Mouse (Mus musculus): Measurements from ENCODE around the gene Olfr639. TPM values are rescaled to one million over a fixed set of nuclear protein-coding genes. Genes with fewer than 3 reads are reported as not detected.

Gene Olfr639
- total RNA-seq (2021) (under 1 TPM in 1 of 2 experiments, not detected in 1; 0.02 TPM), polyA plus RNA-seq (2012; rRNA removed) (not detected in 2 replicates)
- long read RNA-seq = 0 reads

DNA sequence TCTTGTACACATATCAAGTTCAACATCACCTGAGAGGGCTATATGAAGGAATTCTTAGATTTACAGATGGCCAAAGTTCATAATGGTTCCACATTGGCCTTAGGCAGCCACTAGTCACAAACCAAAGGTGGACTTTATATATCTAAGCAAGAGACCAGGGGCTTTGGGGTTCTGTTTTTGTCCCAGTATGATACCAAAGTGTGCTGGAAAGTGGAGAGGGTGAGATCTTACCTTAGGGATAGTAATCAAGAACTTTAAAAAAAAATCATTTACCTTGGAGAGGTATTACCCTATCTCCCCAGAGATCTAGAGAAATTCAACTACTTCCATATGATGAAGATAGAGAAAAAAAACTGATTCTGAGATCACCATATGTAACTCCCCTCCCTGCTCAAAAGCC lies at the start of gene Olfr639:
TSS of gene Olfr639 (minus strand) at position 101 of the 400 bp plus-strand sequence.
- intact Hi-C loops (cut with DNase I) = no loop called here
- H3K4me3 ChIP-seq = no peak within 1 kb of the TSS
- DNase-seq = no peak
- no peaks in the 10 kb centered on the region for H3K36me3 ChIP-seq (ENCODE audit: control insufficient read depth, insufficient read depth, low read length)
- H3K27me3 ChIP-seq (ENCODE audit: control insufficient read depth, insufficient read depth, low read length) = no peaks in the 10 kb centered on the region
- no peaks in the 10 kb centered on the region for H3K79me2 ChIP-seq (replicated peaks; ENCODE audit: control insufficient read depth, insufficient read depth, low read length)
- no peak within 1 kb of the TSS for H3K9ac ChIP-seq (ENCODE audit: low read depth, low read length)
- no peaks in the 10 kb centered on the region for H3K4me1 ChIP-seq (ENCODE audit: control insufficient read depth, insufficient read depth, low read length)
- H3K27ac ChIP-seq = no peak within 1 kb of the TSS
- TF ChIP-seq EP300 (IDR thresholded peaks at IDR 0.05; ENCODE audit: insufficient read depth, low read depth, low read length) (no peak), CTCF (IDR thresholded peaks at IDR 0.05) (no peak), POLR2A (IDR thresholded peaks at IDR 0.05; ENCODE audit: insufficient read depth, low read depth, low read length) (no peak)

DNA sequence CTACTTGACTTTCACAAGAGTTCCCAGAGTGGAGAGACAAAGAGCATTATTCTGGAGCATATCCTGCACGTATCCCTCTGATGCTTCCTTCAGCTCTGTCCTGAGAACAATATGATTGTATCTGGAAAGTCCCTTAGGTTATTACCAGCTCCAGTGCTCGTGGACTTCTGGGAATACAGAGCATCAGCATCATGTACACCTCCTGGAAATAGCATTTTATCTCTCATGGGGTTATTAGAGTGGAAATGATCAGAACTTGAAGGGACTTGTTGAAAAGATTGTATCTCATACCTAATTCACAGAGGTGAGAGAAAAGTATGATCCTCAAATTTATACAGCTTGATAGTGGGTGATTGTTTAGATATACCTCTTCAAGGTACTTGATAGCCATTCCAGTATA lies 44.2 kb upstream of the Olfr639 start, which contains the start of gene 4930516K23Rik:
TSS of gene 4930516K23Rik (minus strand) at position 101 of the 400 bp plus-strand sequence.
- no peak for TF ChIP-seq POLR2A (IDR thresholded peaks at IDR 0.05; ENCODE audit: insufficient read depth, low read depth, low read length)
- TF ChIP-seq CTCF (IDR thresholded peaks at IDR 0.05) = no peak
- H3K36me3 ChIP-seq (ENCODE audit: control insufficient read depth, insufficient read depth, low read length) = no peaks in the 10 kb centered on the region
- WGBS = 36% methylated on average over 2 of the region's 2 CpGs
- intact Hi-C loops (cut with DNase I) = no loop called here
- no peak for DNase-seq
- no peak within 1 kb of the TSS for H3K9ac ChIP-seq (ENCODE audit: low read depth, low read length)
- no peaks in the 10 kb centered on the region for H3K27me3 ChIP-seq (ENCODE audit: control insufficient read depth, insufficient read depth, low read length)
- H3K27ac ChIP-seq = no peak within 1 kb of the TSS
- H3K4me1 ChIP-seq (ENCODE audit: control insufficient read depth, insufficient read depth, low read length) = no peaks in the 10 kb centered on the region
- no peaks in the 10 kb centered on the region for H3K79me2 ChIP-seq (replicated peaks; ENCODE audit: control insufficient read depth, insufficient read depth, low read length)
- H3K4me3 ChIP-seq = no peak within 1 kb of the TSS

DNA sequence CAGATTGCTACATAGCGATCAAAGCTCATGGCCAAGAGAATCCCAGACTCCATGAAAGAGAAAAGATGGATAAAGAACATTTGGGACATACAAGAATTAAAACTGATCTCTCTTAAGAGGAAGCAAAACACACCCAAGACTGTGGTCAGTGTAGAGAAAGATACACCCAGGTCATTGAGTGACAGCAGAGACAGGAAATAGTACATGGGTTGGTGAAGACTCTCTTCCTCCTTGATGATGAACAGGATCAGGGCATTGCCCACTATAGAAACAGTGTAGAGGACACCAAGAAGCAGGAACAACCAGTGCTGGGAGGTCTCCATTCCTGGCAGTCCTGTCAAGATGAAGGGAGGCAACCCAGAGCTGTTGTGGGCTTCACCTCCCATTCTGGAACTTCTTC lies 42.1 kb upstream of the Olfr639 start:
- 89% methylated on average over 1 of the region's 1 CpGs for WGBS
- Histone ChIP-seq H3K4me3 (no peak overlapping the region), H3K27ac (no peak overlapping the region), H3K4me1 (ENCODE audit: control insufficient read depth, insufficient read depth, low read length) (no peaks in the 10 kb centered on the region), H3K27me3 (ENCODE audit: control insufficient read depth, insufficient read depth, low read length) (no peaks in the 10 kb centered on the region), H3K79me2 (replicated peaks; ENCODE audit: control insufficient read depth, insufficient read depth, low read length) (no peaks in the 10 kb centered on the region), H3K9ac (ENCODE audit: low read depth, low read length) (no peak overlapping the region), H3K36me3 (ENCODE audit: control insufficient read depth, insufficient read depth, low read length) (no peaks in the 10 kb centered on the region)
- intact Hi-C loops (cut with DNase I) = no loop called here
- DNase-seq = no peak
- TF ChIP-seq EP300 (IDR thresholded peaks at IDR 0.05; ENCODE audit: insufficient read depth, low read depth, low read length) = no peak
- TF ChIP-seq POLR2A (IDR thresholded peaks at IDR 0.05; ENCODE audit: insufficient read depth, low read depth, low read length) = no peak
- TF ChIP-seq CTCF (IDR thresholded peaks at IDR 0.05) = no peak

DNA sequence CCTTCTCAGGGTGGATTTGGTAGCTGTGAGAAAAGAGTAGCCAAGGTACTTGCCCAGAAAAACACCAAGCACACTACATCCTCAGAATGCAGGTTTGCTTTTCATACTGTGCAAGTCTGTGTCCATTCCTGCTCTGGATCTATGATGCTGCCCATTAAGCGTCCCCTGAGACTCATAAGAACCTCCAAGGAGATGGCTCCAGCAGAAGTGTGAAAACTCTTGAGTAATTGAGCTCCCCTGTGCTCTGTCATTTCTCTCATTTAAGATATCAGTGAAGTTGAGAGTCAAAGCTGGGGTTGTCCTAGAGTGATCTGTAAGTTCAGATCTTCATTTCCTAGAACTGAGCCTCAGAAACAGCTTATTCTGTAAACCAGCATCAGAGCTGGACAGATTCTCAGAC lies 35.5 kb upstream of the Olfr639 start, which contains the start of gene Olfr642:
TSS of gene Olfr642 (minus strand) at position 101 of the 400 bp plus-strand sequence.
- intact Hi-C loops (cut with DNase I) = no loop called here

DNA sequence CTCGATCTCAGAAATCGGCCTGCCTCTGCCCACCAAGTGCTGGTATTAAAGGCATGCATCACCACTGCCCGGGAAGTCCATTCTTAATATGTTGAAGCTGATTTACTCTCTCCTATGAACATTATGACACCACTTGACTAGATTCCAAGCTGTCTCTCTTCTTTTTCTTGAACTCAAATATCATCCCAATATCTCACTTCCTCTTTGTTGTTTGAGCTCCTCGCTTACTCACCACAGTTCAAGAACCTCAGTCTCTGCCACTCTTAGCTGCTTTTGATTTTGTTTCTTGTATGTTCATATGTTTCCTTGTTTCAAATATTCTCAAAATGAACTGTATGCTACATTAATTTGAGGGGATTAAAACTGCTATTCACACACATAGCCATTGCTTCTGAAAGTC lies 33.6 kb upstream of the Olfr639 start:
- no peak for DNase-seq
- Histone ChIP-seq H3K36me3 (ENCODE audit: control insufficient read depth, insufficient read depth, low read length) (no peaks in the 10 kb centered on the region), H3K4me3 (no peak overlapping the region), H3K27me3 (ENCODE audit: control insufficient read depth, insufficient read depth, low read length) (no peaks in the 10 kb centered on the region), H3K4me1 (ENCODE audit: control insufficient read depth, insufficient read depth, low read length) (no peaks in the 10 kb centered on the region), H3K9ac (ENCODE audit: low read depth, low read length) (no peak overlapping the region), H3K79me2 (replicated peaks; ENCODE audit: control insufficient read depth, insufficient read depth, low read length) (no peaks in the 10 kb centered on the region), H3K27ac (no peak overlapping the region)
- TF ChIP-seq EP300 (IDR thresholded peaks at IDR 0.05; ENCODE audit: insufficient read depth, low read depth, low read length) = no peak
- intact Hi-C loops (cut with DNase I) = no loop called here
- WGBS = 74% methylated on average over 4 of the region's 4 CpGs

More for the DNA sequence above, 35.5 kb upstream of the Olfr639 start, which contains the start of gene Olfr642:
- Histone ChIP-seq H3K36me3 (ENCODE audit: control insufficient read depth, insufficient read depth, low read length) (no peaks in the 10 kb centered on the region), H3K9ac (ENCODE audit: low read depth, low read length) (no peak within 1 kb of the TSS), H3K79me2 (replicated peaks; ENCODE audit: control insufficient read depth, insufficient read depth, low read length) (no peaks in the 10 kb centered on the region), H3K27ac (no peak within 1 kb of the TSS), H3K27me3 (ENCODE audit: control insufficient read depth, insufficient read depth, low read length) (no peaks in the 10 kb centered on the region), H3K4me1 (ENCODE audit: control insufficient read depth, insufficient read depth, low read length) (no peaks in the 10 kb centered on the region), H3K4me3 (no peak within 1 kb of the TSS)
- 55% methylated on average over 1 of the region's 1 CpGs for WGBS
- no peak for TF ChIP-seq EP300 (IDR thresholded peaks at IDR 0.05; ENCODE audit: insufficient read depth, low read depth, low read length)
- no peak for TF ChIP-seq CTCF (IDR thresholded peaks at IDR 0.05)
- no peak for TF ChIP-seq POLR2A (IDR thresholded peaks at IDR 0.05; ENCODE audit: insufficient read depth, low read depth, low read length)
- DNase-seq = no peak

DNA sequence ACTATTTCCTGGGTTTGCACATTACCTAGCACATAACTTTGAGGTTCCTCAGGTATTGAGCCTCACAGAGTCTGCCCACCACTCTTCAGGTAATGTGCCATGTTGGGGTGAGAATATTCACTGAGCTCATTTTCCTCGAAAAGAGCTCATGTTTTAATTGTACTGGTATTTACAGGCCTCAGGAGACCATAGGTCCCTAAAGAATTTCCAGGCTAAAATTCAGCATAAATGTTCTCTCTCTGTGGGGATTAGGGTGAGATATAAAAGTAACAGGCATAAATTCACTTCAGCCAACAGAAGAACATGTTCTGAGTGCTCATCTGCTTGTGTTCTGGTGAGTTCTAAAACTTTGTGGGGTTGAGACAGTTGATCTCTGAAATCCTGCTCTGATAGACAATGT lies 18.0 kb upstream of the Olfr639 start, which contains the start of gene Olfr641:
TSS of gene Olfr641 (plus strand) at position 301 of the 400 bp plus-strand sequence.
- intact Hi-C loops (cut with DNase I) = no loop called here
- Histone ChIP-seq H3K79me2 (replicated peaks; ENCODE audit: control insufficient read depth, insufficient read depth, low read length) (no peaks in the 10 kb centered on the region), H3K27me3 (ENCODE audit: control insufficient read depth, insufficient read depth, low read length) (no peaks in the 10 kb centered on the region), H3K9ac (ENCODE audit: low read depth, low read length) (no peak within 1 kb of the TSS), H3K4me3 (no peak within 1 kb of the TSS), H3K27ac (no peak within 1 kb of the TSS), H3K36me3 (ENCODE audit: control insufficient read depth, insufficient read depth, low read length) (no peaks in the 10 kb centered on the region), H3K4me1 (ENCODE audit: control insufficient read depth, insufficient read depth, low read length) (no peaks in the 10 kb centered on the region)
- 49% methylated on average over 1 of the region's 1 CpGs for WGBS
- no peak for DNase-seq
- TF ChIP-seq EP300 (IDR thresholded peaks at IDR 0.05; ENCODE audit: insufficient read depth, low read depth, low read length) = no peak
- TF ChIP-seq CTCF (IDR thresholded peaks at IDR 0.05) = no peak
- no peak for TF ChIP-seq POLR2A (IDR thresholded peaks at IDR 0.05; ENCODE audit: insufficient read depth, low read depth, low read length)
